Mouse (Mus musculus): Measurements from ENCODE around the gene Gng7. TPM values are rescaled to one million over a fixed set of nuclear protein-coding genes. Genes with fewer than 3 reads are reported as not detected.
"Not testable (repeated sequence)": the region's sequence is repeated elsewhere in the genome, so short reads cannot be mapped to it uniquely, and the experiment has no call there.

Gene Gng7
- polyA plus RNA-seq (2015; fragmentation: Nextera tagmentation; extraction: Ambion mirVana), result 5.1 and 5.7 TPM in 2 replicates

DNA sequence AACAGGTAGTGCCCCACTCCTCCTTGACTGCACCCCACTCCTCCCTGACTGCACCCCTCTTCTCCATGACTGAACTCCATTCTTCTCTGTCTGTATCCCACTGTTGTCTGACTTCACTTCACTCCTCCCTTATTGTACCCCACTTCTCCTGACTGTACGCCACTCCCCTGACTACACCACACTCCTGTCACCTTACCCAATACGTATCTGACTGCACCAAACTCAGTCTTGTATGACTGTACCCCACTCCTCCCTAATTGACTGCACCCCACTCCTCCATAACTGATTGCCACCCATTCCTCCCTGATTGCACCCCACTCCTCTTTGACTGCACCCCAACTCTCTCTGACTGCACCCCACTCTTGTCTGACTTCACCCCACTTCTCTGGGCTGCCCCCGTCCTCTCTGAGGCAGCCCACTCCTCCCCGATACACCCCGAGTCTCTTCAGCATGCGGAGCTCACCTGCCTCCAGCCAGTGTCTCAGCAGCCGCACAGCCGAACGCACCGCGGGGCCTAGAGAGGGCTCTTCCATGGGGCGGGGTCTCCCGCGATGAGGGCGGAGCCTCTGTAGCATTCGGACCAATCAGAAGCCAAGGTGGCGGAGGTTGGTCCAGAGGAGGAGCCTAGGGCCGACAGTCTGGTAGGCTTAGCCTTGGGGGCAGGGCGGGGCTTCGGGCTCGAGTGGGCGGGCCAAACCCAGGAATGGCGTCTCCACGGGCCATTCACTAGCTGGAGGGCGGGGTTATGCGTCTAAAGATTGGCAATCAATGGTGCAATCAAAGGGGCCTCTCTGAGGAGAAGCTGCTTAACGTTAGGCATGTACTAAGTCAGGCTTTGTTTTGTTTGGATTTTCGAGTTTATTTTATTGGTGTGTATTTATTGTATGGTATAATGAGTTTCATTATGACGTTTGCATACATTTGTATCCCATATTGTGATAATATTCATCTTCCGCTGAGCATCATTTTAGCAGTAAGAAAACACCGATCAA, at the start of gene Gng7:
TSS of gene Gng7 (minus strand) at position 553 of the 992 bp plus-strand sequence.
- Histone ChIP-seq H3K27me3 (ENCODE audit: control insufficient read depth, insufficient read depth, low read depth, low read length) (no peaks in the 10 kb centered on the region), H3K9ac (ENCODE audit: low read length) (peak within 1 kb of the TSS; percentile 58), H3K4me1 (replicated peaks; ENCODE audit: control insufficient read depth, insufficient read depth, low read length) (peaks cover 7% of the 10 kb centered on the region; the same call in 1 of the 2 replicates), H3K27ac (ENCODE audit: low read length) (no peak within 1 kb of the TSS), H3K4me2 (ENCODE audit: low read depth, low read length) (peak within 1 kb of the TSS; percentile 72), H3K9me3 (ENCODE audit: control insufficient read depth, low read length) (no peaks in the 10 kb centered on the region), H3K36me3 (ENCODE audit: control insufficient read depth, insufficient read depth, low read length) (no peaks in the 10 kb centered on the region), H3K4me3 (ENCODE audit: low read length) (peak within 1 kb of the TSS; percentile 52)
- peak; percentile 98 for ATAC-seq (ENCODE audit: low read depth)
- 9% methylated on average over 31 of the region's 31 CpGs for WGBS

DNA sequence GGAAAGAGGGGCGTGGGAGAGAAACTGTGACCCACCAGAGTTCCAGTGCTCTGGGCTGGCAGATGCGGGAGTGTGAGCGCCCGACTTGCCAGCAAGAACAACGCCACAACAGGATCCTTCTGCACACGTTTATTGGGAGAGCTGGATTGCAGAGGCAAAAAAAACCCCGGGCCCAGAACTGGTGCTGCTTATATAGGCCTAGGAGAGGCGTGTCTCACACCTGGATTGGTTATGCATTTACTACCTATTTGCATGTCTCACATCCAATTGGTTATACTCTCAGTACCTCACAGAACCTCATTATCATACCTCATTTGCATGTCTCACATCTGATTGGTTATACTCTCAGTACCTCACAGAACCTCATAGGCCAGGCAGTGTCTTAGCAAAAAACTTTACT, 49.8 kb upstream of the Gng7 start:
- H3K4me3 ChIP-seq (ENCODE audit: low read length); ATAC-seq (ENCODE audit: low read depth); H3K27me3 ChIP-seq (ENCODE audit: control insufficient read depth, insufficient read depth, low read depth, low read length); H3K9me3 ChIP-seq (ENCODE audit: control insufficient read depth, low read length); H3K4me2 ChIP-seq (ENCODE audit: low read depth, low read length); H3K9ac ChIP-seq (ENCODE audit: low read length); H3K36me3 ChIP-seq (ENCODE audit: control insufficient read depth, insufficient read depth, low read length); H3K4me1 ChIP-seq (replicated peaks; ENCODE audit: control insufficient read depth, insufficient read depth, low read length); H3K27ac ChIP-seq (ENCODE audit: low read length): not testable (repeated sequence)
- WGBS, result 80% methylated on average over 8 of the region's 8 CpGs

DNA sequence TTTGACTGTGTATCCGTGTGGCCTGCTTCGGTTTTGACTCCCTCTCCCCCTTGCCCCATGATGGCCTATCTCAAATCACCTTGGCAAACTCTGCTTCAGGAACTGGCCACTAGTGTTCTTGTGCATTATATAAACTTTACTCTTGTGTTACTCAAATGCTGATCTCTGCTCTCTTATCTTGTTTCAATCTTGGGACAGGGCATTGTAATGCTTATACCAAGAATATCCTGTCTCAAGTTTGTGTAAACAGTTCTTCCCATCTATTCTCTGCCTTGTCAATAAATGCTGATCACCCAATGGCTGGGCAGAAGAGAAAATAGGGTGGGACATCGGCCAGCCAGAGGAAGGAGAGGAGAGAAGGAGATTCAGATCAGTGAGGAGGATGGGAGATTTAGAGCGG, 48.0 kb upstream of the Gng7 start:
- ATAC-seq (ENCODE audit: low read depth), result no peak
- H3K9me3 ChIP-seq (ENCODE audit: control insufficient read depth, low read length), result no peaks in the 10 kb centered on the region
- no peaks in the 10 kb centered on the region for H3K36me3 ChIP-seq (ENCODE audit: control insufficient read depth, insufficient read depth, low read length)
- H3K9ac ChIP-seq (ENCODE audit: low read length), result 0 out of 2 replicates have a peak overlapping the region, but pooled peaks have one; percentile 26
- no peak overlapping the region for H3K4me2 ChIP-seq (ENCODE audit: low read depth, low read length)
- peaks cover 9% of the 10 kb centered on the region for H3K4me1 ChIP-seq (replicated peaks; ENCODE audit: control insufficient read depth, insufficient read depth, low read length)
- no peak overlapping the region for H3K4me3 ChIP-seq (ENCODE audit: low read length)
- H3K27me3 ChIP-seq (ENCODE audit: control insufficient read depth, insufficient read depth, low read depth, low read length), result no peaks in the 10 kb centered on the region
- no peak overlapping the region for H3K27ac ChIP-seq (ENCODE audit: low read length)
- 44% methylated on average over 4 of the region's 4 CpGs for WGBS

DNA sequence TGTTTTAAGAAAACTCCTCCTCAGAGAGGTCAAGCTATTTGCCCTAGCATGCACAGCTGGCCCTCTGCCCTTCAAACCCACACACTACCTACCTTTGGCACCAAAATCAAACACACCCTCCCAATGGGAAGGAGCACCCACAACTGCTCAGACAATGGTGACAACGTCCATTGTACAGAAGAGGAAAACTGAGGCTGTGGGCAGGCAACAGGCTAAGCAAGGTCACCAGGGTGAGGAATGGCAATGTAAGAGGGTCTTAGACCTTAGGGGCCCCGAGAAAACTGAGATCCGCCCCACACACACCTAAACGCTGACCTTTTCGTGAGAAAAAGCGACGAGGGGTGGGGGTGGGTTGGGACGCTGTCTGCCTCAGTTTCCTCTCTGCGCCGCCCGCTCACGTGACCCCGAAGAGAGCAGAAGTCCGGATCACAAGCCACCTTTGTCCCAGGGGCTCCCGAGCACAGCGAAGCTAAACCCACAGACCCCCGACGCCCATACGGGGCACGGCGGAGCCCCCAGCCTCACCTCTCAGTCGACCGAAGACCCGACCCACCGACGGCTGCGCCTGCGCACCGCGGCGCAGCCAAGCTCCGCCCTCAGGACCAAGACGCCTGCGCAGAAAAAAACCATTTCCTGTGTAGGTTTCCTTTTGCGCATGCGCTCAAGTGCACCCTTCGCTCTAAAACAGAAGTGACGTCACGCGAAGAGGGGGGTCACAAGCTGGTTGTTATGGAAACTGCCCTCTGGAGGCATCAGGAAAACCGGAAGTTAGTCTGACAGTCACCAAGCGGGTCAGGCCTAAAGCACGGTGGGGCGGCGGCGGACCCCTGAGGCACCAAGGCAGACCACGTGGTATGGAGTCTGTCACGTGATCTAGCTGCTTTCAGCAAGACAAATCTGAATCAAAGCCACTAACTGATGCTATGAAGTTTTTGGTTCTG, 45.1 kb upstream of the Gng7 start, which contains the start of gene Sgta:
TSS of gene Sgta (minus strand) at position 579 of the 941 bp plus-strand sequence.
- peak within 1 kb of the TSS; percentile 43; the same call in 1 of the 2 replicates for H3K27ac ChIP-seq (ENCODE audit: low read length)
- H3K4me2 ChIP-seq (ENCODE audit: low read depth, low read length), result peak within 1 kb of the TSS; percentile 95
- under 1% methylated on average over 48 of the region's 48 CpGs for WGBS
- peak within 1 kb of the TSS; percentile 94 for H3K9ac ChIP-seq (ENCODE audit: low read length)
- H3K27me3 ChIP-seq (ENCODE audit: control insufficient read depth, insufficient read depth, low read depth, low read length), result no peaks in the 10 kb centered on the region
- H3K36me3 ChIP-seq (ENCODE audit: control insufficient read depth, insufficient read depth, low read length), result no peaks in the 10 kb centered on the region
- peak; percentile 98 for ATAC-seq (ENCODE audit: low read depth)
- H3K9me3 ChIP-seq (ENCODE audit: control insufficient read depth, low read length), result no peaks in the 10 kb centered on the region
- H3K4me1 ChIP-seq (replicated peaks; ENCODE audit: control insufficient read depth, insufficient read depth, low read length), result peaks cover 9% of the 10 kb centered on the region
- peak within 1 kb of the TSS; percentile 97 for H3K4me3 ChIP-seq (ENCODE audit: low read length)

DNA sequence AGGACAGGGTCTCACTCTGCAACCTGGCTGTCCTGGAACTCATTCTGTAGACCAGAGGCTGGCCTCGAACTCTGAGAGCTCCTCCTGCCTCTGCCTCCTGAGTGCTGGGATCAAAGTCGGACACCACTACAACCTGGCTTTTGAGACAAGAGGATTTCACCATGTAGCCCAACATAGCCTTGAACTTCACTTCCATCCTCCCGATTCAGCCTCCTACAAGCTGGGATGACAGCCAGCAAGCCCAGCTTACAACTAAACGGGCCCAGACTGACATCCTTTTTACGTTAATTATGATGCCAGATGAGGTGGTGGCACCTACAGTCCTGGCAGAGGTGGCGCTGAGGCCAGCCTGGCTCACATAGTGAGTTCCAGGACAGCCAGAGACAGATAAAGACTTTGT, 44.2 kb upstream of the Gng7 start:
- 67% methylated on average over 6 of the region's 6 CpGs for WGBS
- no peaks in the 10 kb centered on the region for H3K36me3 ChIP-seq (ENCODE audit: control insufficient read depth, insufficient read depth, low read length)
- no peaks in the 10 kb centered on the region for H3K9me3 ChIP-seq (ENCODE audit: control insufficient read depth, low read length)
- no peak overlapping the region for H3K27ac ChIP-seq (ENCODE audit: low read length)
- peak overlapping the region; percentile 95 for H3K4me2 ChIP-seq (ENCODE audit: low read depth, low read length)
- ATAC-seq (ENCODE audit: low read depth), result no peak
- peak overlapping the region; percentile 97 for H3K4me3 ChIP-seq (ENCODE audit: low read length)
- peak overlapping the region; percentile 94 for H3K9ac ChIP-seq (ENCODE audit: low read length)
- H3K27me3 ChIP-seq (ENCODE audit: control insufficient read depth, insufficient read depth, low read depth, low read length), result no peaks in the 10 kb centered on the region
- H3K4me1 ChIP-seq (replicated peaks; ENCODE audit: control insufficient read depth, insufficient read depth, low read length), result peaks cover 9% of the 10 kb centered on the region

DNA sequence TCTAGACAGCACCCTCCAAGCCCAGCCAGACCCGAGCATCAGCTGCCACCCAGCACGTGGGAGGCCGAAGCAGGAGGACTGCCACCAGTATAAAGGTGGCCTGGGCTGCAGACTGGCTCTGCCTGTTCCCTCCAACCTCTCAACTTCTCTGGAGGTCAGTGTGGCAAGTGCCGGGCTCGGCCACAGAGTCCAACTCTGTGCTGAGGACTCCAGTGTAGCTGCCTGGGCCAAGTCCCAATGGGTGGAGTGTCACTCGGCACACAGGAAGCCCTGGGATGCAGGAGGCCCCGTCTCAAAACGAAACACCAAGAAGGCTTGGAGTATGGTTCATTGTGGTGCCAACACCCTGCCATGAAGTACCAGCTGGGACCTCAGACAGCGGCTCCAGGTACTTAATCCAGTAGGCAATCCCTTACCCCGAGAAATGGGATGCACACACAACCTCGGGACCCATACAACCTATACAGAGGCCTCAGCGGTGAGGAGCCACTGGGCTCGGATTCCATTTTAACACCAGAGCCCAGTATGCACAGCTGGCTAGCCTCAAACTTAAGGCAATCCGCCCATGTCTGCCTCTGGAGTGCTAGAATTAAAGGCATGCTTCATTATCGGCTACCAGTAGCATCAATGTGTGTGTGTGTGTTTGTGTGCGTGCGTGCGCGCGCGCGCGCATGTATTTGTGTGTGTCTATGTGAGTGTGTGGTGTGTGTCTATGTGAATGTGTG, 42.8 kb upstream of the Gng7 start:
- Histone ChIP-seq H3K27ac (ENCODE audit: low read length) (no peak overlapping the region), H3K27me3 (ENCODE audit: control insufficient read depth, insufficient read depth, low read depth, low read length) (no peaks in the 10 kb centered on the region), H3K9me3 (ENCODE audit: control insufficient read depth, low read length) (no peaks in the 10 kb centered on the region), H3K36me3 (ENCODE audit: control insufficient read depth, insufficient read depth, low read length) (no peaks in the 10 kb centered on the region; the same call in 1 of the 2 replicates), H3K4me2 (ENCODE audit: low read depth, low read length) (no peak overlapping the region), H3K4me3 (ENCODE audit: low read length) (no peak overlapping the region), H3K9ac (ENCODE audit: low read length) (no peak overlapping the region), H3K4me1 (replicated peaks; ENCODE audit: control insufficient read depth, insufficient read depth, low read length) (peaks cover 9% of the 10 kb centered on the region)
- ATAC-seq (ENCODE audit: low read depth), result no peak
- 89% methylated on average over 23 of the region's 23 CpGs for WGBS

DNA sequence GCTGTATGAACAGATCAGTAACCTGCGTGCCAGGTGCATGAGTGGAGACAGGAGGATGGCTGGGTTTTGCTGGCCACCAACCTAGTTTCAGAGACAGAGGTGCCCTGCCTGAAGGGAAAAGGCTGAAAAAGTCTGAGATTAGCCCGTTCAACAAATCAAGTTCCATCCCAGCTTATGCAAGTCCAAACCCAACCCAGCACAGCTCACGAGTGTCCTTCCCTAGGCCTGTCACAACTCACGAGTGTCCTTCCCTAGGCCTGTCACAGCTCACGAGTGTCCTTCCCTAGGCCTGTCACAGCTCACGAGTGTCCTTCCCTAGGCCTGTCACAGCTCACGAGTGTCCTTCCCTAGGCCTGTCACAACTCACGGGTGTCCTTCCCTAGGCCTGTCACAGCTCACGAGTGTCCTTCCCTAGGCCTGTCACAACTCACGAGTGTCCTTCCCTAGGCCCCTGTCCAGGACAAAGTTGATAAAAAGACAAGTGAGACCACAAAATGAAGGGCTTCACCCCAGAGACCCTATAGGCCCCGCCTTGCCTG, 41.1 kb upstream of the Gng7 start:
- not testable (repeated sequence) for H3K9me3 ChIP-seq (ENCODE audit: control insufficient read depth, low read length); H3K4me2 ChIP-seq (ENCODE audit: low read depth, low read length); ATAC-seq (ENCODE audit: low read depth); H3K27me3 ChIP-seq (ENCODE audit: control insufficient read depth, insufficient read depth, low read depth, low read length); H3K27ac ChIP-seq (ENCODE audit: low read length); H3K4me1 ChIP-seq (replicated peaks; ENCODE audit: control insufficient read depth, insufficient read depth, low read length); H3K9ac ChIP-seq (ENCODE audit: low read length); H3K4me3 ChIP-seq (ENCODE audit: low read length)
- 77% methylated on average over 11 of the region's 11 CpGs for WGBS
- peaks cover 12% of the 10 kb centered on the region for H3K36me3 ChIP-seq (ENCODE audit: control insufficient read depth, insufficient read depth, low read length)

DNA sequence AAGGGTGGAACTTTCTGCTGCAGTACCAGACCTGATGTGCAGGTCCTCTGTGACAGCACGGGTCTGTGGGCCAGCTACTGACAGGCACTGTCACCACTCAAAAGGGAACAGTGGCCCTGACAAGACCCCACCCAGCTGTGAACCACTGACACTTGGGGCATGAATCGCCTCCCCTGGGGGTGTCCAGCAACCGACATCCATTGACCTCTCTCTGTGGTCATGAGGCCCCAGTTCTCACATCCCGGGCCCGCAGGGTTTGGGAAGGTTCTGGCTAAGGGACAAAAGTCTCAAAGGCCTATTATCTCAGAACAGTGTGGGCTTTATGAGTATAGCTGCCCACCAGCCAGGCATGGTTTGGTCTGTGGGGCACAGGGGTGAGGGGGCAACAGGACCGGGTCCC, 40.4 kb upstream of the Gng7 start:
- H3K4me2 ChIP-seq (ENCODE audit: low read depth, low read length), result no peak overlapping the region
- 87% methylated on average over 6 of the region's 6 CpGs for WGBS
- no peak overlapping the region for H3K9ac ChIP-seq (ENCODE audit: low read length)
- no peaks in the 10 kb centered on the region for H3K27me3 ChIP-seq (ENCODE audit: control insufficient read depth, insufficient read depth, low read depth, low read length)
- no peaks in the 10 kb centered on the region for H3K9me3 ChIP-seq (ENCODE audit: control insufficient read depth, low read length)
- ATAC-seq (ENCODE audit: low read depth), result no peak
- peaks cover 19% of the 10 kb centered on the region for H3K36me3 ChIP-seq (ENCODE audit: control insufficient read depth, insufficient read depth, low read length)
- no peak overlapping the region for H3K27ac ChIP-seq (ENCODE audit: low read length)
- no peak overlapping the region for H3K4me3 ChIP-seq (ENCODE audit: low read length)
- H3K4me1 ChIP-seq (replicated peaks; ENCODE audit: control insufficient read depth, insufficient read depth, low read length), result peaks cover 9% of the 10 kb centered on the region

All from lung, embryonic 16.5 days (tissue).